Mouse (Mus musculus): ENCODE measurements around the gene Agt. TPM values are rescaled to one million over a fixed set of nuclear protein-coding genes. Genes with fewer than 3 reads are reported as not detected.

Agt gene
- total RNA-seq (2021) = 1 to 10 TPM; 3.0 to 9.0 TPM

DNA sequence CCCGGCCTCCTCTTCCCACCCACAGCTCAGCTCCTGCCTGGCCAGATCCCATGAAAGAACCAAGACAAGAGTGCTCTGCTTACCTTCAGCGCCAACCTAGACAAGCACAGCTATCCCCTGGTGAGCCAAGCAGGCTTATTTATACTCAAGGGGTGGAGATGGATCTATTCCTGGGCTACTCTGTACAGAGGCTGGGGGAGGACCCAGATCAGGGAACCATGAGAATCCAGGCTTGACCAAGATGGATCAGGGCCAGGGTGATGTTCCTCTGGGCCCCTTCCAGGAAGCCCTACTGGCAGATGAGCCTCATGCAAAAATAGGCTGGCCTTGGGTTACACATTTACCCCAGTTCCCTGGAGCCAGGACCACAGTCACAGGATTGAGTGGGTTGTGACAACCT is at the start of gene Agt:
TSS of gene Agt (minus strand) at position 114 of the 400 bp plus-strand sequence.
- DNase-seq = peak; percentile 69
- intact Hi-C loops (cut with DNase I) = no loop called here

DNA sequence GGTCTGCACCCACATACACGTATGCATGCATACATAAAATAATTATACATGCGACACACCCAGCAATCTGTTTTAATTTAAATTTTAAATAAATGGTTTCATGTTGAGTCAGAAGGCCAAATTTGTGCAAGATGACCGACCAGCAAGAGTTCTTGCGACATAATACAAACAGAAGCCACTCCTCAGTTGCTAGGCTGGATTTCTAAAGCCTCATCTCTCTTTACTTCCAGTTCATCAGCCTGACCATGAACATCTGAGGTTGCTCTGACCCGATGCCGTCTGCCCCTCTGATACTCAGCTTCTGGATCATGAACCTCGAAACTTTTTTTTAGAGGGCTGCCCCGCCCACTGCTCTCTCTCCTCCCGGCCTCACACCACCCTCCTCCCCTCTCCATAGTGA is 48.7 kb upstream of the Agt start:
- intact Hi-C loops (cut with DNase I) = no loop called here
- DNase-seq = no peak

DNA sequence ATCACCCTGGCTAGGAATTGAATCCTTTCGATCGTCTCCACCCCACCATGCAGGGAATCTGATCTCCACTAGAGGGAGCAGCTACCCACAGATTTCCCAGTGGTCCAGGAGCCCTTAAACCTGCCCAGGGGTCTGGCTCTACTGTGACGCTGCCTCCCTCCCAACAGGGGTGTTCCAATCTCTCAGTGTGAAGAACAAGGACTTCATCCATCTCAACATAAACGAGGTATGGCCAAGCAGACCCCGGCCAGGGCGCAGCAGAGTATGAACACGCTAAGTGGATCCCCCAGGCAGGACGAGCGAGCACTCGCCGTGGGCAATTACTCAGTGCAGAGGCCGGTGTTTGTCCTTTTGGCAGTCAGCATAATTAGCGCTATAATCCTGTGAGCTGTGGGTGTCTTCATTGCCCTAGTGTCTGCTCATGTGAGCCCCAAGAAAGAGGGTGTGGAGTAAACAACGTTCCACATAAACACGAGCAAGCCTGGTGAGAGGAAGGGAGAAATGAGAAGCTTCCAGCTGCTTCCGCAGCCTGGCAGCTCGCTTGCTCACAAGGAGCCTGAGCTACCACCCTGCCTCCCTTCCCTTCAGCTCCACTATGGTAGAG is 47.9 kb upstream of the Agt start:
- intact Hi-C loops (cut with DNase I) = no loop called here
- DNase-seq = peak; percentile 84

DNA sequence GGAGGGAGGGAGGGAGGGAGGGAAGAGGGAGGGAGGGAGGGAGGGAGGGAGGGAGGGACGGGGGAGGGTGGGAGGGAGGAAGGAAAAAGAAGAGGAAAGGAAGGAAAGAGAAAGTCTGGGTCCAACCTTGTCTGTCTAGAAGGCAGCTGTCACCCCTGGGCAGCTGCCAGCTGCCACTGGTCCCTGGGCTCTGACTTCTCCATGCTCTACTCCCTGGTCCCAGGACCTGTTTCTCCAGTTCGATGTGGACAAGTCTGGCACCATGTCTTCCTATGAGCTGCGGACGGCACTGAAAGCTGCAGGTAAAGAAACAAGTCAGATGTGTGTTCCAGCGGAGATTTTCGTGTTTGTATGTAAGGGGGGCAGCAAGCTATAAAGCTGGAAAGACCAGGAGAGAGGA is 44.8 kb upstream of the Agt start:
- intact Hi-C loops (cut with DNase I) = loop anchor here (2.0 kb wide), 1 partner anchor 64 kb away; no protein-coding TSS in a partner anchor
- DNase-seq = peak; percentile 32

DNA sequence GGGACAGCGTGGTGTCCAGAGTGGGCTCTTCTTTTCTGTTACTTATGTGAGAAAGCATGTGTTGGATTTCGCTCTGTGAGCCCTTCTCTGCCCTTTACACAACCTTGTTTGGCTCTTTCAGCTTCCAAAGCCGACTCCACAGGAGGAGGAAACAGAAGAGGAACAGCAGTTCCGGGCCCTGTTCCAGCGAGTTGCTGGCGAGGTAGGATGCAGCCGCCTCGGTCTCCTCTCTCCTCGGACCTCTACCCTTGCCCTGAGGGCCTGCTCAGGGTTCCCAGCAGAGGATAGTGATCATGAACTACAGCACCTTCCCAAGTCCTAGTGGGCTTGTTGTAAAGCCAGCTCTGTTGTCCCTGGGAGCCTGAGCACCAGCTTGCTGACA is 39.5 kb upstream of the Agt start:
- peak; percentile 51 for DNase-seq
- intact Hi-C loops (cut with DNase I) = no loop called here

DNA sequence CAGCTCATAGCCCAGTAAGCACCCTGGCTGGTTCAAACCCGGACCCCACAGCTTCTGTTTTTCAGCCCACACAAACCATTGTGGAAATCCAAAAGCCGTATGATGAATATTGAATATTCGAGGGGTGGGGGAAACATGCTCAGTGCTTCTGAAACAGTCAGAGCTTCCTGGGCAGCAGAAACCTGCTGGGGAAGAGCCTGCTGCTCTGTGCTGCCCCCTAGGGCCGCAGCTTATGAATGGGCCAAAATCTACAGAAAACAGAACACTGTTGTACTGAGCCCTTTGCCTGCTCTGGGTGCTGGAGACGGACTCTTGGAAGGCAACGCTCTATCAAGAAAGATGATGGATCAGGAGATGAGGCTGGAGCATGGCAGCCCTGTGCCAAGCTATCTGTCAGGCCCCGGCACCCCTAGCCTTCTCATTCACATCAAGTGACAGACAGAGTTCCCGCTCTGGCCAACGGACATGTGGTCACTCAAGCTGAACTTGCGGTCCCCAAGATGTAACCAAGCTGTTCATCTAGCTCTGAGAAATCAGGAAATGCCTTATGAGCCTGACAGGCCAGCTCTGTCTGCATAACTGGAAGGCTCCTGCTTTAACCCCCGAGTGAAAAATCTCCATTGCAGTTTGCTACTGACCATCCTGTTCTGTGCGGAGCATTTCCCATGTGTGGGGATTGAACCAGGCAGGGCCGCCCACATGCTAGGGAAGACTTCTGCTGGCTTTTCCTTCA is 38.9 kb upstream of the Agt start:
- peak; percentile 45 for DNase-seq
- intact Hi-C loops (cut with DNase I) = no loop called here

DNA sequence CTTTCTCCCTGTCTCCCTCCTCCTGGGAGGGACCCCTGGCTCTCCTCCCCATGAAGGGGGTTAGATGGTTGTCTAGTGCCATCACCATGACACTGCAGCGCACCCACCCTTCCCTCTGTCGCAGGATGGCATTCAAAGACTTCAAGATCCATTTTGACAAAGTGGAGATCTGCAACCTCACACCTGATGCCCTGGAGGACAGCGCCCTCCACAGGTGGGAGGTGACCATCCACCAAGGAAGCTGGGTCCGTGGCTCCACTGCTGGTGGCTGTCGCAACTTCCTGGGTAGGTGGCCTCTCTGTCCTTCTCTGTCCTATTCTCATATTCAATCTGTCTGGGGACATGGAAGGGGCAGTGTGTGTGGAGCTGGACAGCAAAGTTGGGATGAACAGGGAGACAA is 34.6 kb upstream of the Agt start:
- DNase-seq = no peak
- intact Hi-C loops (cut with DNase I) = no loop called here

DNA sequence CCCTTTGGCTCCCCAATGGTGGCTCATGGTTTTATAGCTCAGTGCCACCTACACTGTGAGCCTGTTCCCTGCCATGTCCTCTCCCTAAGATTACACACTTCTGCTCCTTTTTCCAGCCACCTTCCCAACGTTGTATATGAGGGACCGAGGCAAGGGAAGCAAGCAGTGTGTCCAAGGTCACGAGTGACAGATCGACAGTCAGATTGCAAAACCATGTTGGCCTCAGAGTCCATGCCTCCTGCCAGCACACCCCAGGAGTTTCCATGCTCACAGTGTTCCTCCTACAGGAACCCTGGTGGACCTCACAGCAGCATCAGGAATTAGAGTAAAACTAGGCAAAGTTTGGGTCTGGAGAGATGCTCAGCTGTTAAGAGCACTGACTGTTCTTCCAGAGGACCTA is 19.9 kb upstream of the Agt start:
- intact Hi-C loops (cut with DNase I) = no loop called here
- DNase-seq = no peak

DNA sequence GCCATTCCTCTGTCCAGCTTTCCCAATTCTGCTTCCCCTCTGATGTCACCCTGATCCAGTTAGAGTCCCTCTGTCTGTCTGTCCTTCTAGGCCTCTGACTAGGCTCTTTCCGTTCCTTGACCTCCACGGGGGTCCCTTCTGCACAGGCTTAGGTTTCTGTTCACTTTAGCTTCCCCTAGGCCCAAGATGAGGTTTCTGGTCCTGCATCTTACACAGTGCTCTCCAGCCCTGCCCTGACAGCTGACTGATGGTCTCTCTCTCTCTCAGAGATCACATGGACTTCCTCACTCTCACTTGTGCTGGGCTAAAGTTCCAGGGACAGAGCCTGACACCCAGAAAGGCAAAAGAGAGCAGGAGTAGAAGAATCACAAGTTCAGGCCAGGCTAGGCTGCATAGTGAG is 17.1 kb upstream of the Agt start:
- DNase-seq = no peak
- intact Hi-C loops (cut with DNase I) = no loop called here

DNA sequence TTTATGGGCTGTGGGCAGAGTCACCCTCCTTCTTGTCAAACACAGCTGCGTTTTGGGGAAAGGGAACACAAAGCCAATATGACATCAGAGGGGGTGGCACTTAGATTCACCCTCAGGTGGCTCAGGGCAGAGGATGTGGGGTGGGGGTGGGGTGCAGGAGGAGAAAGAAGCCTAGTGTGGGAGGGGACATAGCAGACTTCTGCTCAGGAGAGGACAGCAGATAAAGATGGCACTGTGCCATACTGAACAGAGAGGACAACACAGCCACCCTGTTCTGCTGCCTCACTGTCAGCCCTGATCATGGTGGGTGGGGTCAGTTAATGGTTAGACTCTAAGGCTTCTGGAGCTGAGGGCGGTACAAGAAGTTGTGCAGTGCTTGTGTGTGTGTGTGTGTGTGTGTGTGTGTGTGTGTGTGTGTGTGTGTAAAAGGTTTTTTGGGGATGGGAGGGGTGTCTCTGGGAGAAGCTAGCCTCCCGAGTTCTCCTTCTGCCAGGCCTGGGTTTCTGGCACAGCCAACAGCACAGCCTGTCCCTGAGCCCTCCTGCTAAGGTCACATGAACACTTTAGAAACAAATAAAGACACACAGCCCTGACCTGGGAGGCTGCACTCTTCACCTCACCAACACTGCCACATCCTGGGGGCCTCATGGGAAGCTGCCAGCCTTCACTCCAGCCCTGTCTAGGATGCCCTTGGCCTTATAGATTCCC is 16.4 kb upstream of the Agt start:
- peak; percentile 59 for DNase-seq
- intact Hi-C loops (cut with DNase I) = no loop called here

DNA sequence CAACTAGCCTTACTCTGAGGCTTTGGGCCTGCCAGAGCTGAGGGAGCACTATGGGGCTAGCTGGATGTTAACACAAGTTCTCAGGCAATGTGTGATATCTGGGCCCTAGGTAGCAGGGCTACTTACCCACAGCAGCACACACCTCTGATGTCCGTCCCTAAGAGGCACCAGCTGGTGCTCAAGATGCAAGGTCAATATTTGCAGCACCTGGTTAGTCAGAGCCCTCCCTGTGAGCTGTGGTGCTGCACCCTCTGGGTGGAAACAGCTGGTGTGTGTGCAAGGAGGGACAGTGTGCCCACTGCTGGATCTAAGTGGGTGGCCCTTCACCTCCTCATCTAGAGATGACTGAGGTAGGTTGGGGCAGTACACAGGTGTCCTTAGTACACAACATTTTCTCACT is 7.2 kb upstream of the Agt start:
- DNase-seq = no peak
- intact Hi-C loops (cut with DNase I) = no loop called here

DNA sequence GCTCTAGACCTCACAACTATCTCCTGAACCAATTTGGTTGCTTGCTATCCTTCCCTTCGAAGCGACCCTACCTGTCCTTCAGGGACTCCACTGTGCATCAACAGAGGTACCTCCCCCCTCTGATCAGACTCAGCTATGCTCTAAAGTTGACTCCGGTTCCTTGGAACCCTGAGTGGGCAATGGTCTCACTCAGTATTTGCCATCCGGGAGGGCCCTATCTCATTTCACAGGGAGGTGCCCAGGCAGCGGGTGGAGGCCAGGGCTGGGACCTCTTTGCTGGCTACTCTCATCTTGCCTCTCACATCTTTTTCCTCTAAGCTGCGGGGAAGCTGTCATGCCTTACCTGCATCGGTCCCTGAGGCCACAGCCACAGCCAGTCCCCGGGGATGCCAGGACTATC is 6.3 kb upstream of the Agt start, which contains the start of gene Capn9:
TSS of gene Capn9 (plus strand) at position 301 of the 400 bp plus-strand sequence.
- intact Hi-C loops (cut with DNase I) = no loop called here
- no peak for DNase-seq

DNA sequence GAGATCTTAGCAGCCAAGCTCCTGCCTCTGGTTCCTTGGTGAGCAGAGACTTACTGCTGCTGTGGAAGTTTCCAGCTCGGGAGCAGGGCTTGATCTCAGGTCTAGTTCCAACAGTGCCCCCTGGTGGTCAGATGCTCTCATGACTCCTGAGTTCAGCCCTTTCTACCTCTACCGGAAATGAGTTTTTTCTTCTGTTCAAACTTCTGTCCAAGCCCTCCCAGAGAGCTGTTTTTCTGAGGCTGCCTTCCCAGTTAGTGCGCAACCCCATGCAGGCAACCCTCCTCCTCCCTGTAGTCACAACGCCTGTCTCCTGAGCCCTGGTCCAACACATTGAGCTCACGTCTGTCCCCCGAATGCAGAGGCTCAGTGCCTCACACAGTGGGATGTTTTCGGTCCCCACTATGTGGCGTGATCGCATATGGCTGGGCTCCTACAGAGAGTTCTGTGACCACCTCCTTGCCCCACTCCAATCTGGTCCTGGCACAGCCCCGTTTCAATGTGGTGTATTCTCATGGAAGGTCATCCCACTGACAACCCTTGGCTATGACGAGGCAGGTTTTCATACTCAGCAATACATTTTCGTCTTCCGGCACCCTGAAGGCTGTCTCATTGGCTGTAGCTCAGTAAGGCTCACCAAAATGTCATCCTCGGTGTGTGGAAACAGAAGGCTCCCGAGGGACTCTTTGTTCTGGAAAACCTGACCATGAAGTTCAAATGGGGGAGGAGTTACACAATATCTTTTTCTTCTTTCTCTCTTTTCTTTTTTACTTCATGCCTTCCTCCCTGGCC is 4.2 kb upstream of the Agt start:
- intact Hi-C loops (cut with DNase I) = no loop called here
- peak; percentile 94 for DNase-seq

DNA sequence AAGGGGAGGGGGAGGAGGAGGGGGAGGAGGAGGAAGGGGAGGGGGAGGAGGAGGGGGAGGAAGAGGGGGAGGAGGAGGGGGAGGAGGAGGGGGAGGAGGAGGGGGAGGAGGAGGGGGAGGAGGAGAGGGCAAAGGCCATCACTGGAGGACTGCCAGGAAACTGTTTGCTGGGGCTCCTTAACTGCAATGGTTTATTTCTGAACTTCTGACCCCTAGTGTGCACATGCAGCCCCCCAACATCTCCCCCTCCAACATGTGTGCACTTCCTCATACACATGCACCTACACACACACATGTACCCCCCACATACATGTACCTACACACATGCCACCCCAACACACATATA is 2.9 kb upstream of the Agt start:
- DNase-seq = no peak
- intact Hi-C loops (cut with DNase I) = no loop called here

DNA sequence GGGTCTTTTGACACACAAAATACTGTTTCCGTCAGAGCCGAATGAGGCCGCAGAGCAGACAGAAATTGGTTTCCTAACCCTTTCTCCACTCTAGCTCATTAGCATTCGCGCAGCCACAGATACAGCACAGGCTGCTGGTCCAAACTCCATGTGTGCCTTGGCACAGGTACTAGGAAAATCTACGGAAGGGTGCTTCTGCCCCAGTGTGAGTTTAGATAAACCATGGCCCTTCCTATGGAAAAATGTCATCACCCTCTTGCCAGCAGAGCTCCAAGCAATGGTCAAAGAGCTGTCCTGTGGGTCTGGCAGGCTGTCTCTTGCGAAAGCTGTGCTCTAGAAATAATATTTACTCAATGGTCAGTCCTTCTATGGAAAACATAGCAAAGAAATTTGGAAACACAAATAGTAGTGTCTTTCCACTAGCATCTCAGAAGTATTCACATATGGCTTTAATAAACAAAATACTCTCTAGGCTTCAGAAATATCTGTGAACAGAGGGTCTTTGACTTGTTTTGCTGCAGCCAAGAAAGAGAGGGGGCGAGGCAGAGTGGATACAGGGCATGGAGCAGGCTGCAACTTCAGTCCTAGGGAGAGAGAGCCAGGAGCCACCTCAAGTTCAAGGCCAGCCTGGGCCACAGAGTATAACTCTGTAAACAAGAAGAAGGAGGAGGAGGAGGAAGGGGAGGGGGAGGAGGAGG is 2.4 kb upstream of the Agt start:
- intact Hi-C loops (cut with DNase I) = no loop called here

DNA sequence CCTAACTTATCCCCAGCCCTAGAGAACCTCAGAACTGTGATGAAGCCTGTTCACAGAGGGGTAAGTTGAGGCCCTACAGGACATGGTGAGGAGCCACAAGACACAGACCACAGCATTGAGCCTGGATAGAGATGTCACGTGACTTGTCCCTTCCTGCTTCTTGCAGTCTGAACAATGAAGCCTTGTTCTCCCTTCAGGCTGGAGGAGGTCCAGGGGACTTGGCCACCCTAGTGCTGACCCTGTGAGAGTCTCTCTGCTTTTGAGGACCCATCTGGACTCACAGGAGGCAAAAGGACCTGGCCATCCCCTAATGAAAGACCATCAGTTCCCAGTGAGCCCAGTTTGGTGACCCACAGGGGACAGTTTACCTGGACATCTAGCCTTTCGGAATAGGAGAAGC is 406 bp downstream of the Agt start:
- peak; percentile 59 for DNase-seq
- intact Hi-C loops (cut with DNase I) = no loop called here

More for the DNA sequence above, 2.4 kb upstream of the Agt start:
- DNase-seq = peak; percentile 51

DNA sequence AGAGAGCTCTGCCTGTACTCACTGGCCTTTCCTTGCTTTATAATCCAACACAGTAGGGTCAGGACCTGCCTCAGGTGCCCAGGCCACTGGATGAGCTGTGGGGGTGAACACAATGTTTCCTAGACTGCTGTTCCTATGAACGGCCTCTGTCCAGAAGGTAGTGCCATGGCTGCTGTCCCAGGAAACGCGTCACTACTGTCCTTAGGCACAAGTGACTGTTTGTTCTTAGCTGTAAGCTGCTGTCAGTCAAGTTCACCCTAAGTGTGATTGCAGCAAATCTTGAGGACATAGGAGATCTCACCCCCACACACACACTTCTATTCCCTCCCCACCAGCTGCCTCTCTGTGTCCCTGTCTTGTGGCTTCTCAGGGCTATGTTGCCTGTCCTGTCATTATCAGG is 1.9 kb downstream of the Agt start:
- DNase-seq = no peak
- intact Hi-C loops (cut with DNase I) = no loop called here

DNA sequence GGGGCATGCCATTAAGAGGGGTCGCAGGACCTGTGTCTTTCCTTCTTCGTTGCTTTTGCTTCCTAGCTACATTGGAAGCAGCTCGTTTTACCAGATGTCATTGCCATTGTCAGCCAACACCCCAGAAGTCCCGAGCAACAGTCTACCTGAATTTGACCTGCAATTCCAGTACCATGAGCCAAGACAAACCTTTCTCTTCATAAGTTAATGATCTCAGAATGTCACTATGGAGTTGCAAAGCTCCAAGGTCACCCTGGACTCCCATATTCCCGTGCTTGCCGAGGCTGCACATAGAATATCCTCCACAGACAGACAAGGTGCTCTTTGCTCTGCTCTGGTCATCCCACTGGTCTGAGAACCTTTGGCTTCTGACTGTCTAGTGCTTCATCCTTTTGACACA is 2.4 kb downstream of the Agt start:
- intact Hi-C loops (cut with DNase I) = no loop called here
- DNase-seq = no peak

DNA sequence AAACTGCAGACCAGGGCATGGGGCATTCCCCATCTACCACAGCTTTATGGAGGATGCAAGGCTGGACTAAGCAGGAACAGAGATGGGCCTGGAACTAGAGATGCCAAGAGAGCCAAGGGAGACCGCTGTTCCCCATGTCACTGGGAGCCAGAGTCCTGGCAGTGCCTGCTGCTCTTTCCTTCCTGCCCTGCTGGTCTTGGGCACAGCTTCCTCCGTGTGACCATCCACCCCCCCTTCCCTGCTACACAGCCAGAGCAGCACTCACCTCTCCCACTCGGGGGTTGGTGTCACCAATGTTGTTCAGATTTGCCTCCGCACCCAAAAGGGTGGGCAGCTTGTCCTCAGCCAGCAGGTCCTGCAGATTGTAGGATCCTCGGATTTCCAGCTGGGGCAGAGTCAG is 12.0 kb downstream of the Agt start:
- intact Hi-C loops (cut with DNase I) = no loop called here
- no peak for DNase-seq

DNA sequence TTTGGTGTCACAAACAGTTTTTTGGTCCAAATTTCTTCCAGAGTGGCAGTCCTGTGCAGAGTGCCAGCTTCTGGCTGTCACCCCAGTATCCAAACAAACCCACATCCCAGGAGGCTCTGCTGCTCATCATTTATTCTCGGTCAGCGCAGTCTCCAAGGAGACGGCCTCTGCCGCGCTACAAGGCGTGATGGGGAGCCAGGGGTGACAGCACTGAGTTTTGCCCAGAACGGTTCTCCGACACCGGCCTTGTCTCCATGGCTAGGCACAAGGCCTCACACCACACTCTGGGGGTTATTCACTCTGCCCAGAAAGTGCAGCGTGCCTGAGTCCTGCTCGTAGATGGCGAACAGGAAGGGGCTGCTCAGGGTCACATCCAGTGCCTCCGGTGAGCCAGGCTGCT is 12.8 kb downstream of the Agt start:
- intact Hi-C loops (cut with DNase I) = no loop called here
- DNase-seq = peak; percentile 78

DNA sequence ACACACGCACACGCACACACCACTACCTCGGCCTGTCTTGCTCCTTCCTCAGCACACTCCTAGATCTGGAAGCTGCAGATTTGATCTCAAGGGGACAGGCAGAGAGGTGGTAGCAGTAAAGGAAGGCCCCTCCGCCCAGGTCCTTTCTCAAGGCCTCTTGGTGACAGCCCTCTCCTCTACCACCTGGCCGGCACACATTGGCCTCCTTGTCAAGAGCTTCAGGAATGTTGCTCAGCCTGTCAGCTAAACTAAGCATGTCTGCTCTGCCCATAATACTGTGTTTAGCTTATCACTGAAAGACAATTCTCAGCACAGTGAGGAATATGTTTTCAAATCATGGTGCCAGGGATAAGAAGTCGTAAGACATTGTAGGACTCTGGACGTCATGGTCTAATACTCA is 13.3 kb downstream of the Agt start:
- intact Hi-C loops (cut with DNase I) = no loop called here
- no peak for DNase-seq

Measured in left cerebral cortex, postnatal 4 days (tissue).